In genomic region chr2:77173366-77173765, GRCm38 (mm10) we compare ENCODE assay signal across 22 mouse cellular contexts. TPM values are rescaled to one million over a fixed set of nuclear protein-coding genes. Genes with fewer than 3 reads are reported as not detected.
DNase-seq lines count a peak whose midpoint lies in the region; ATAC-seq lines count a peak whose summit lies in the region.
"Had no signal": no experiment of that assay in that cellular context is flagged by ENCODE, and none has a peak within 500 bp of the region (broad histone marks: within the 10 kb centered on the region; RNA-seq: fewer than 3 reads in every experiment).

No protein-coding gene starts in this region.

- no peaks in the 10 kb centered on the region for H3K36me3 ChIP-seq in embryonic facial prominence, embryonic 14.5 days (ENCODE audit: control insufficient read depth, insufficient read depth, low read length)
- no peaks in the 10 kb centered on the region for H3K36me3 ChIP-seq in embryonic facial prominence, embryonic 10.5 days (replicated peaks)
- H3K36me3 ChIP-seq in heart, embryonic 13.5 days = peaks cover 1% of the 10 kb centered on the region; the same call in 1 of the 2 replicates
- no peaks in the 10 kb centered on the region for H3K36me3 ChIP-seq in midbrain, embryonic 14.5 days (ENCODE audit: control insufficient read depth, insufficient read depth, low read length)
- H3K36me3 ChIP-seq in midbrain, embryonic 15.5 days (replicated peaks) = no peaks in the 10 kb centered on the region
- H3K36me3 ChIP-seq: embryonic facial prominence, embryonic 15.5 days; forebrain, embryonic 10.5 days; hindbrain, embryonic 12.5 days; limb, embryonic 15.5 days; neural tube, embryonic 13.5 days; stomach, embryonic 15.5 days had no signal

- peaks cover 18% of the 10 kb centered on the region for H3K4me1 ChIP-seq in embryonic facial prominence, embryonic 14.5 days (ENCODE audit: control insufficient read depth, insufficient read depth, low read length)
- peaks cover 44% of the 10 kb centered on the region for H3K4me1 ChIP-seq in embryonic facial prominence, embryonic 10.5 days
- peaks cover 83% of the 10 kb centered on the region for H3K4me1 ChIP-seq in heart, embryonic 13.5 days
- peaks cover 26% of the 10 kb centered on the region for H3K4me1 ChIP-seq in midbrain, embryonic 14.5 days (ENCODE audit: control insufficient read depth, insufficient read depth, low read length)
- H3K4me1 ChIP-seq in midbrain, embryonic 15.5 days = peaks cover 42% of the 10 kb centered on the region

- ATAC-seq in embryonic facial prominence, embryonic 14.5 days (ENCODE audit: low read depth) = no peak
- no peak for ATAC-seq in heart, embryonic 13.5 days (ENCODE audit: extremely low read depth, insufficient number of reproducible peaks, low FRiP score, low TSS enrichment)
- no peak for ATAC-seq in midbrain, embryonic 14.5 days (ENCODE audit: low FRiP score, low TSS enrichment)
- no peak for ATAC-seq in midbrain, embryonic 15.5 days (replicated peaks)
- ATAC-seq in granulocyte monocyte progenitor cell, adult 5-6 weeks (replicated peaks; ENCODE audit: poor library complexity, severe bottlenecking) = no peak
- ATAC-seq: intestine, embryonic 16.5 days had no signal

- no peak overlapping the region for H3K9ac ChIP-seq in embryonic facial prominence, embryonic 14.5 days (ENCODE audit: low read depth, low read length)
- peak overlapping the region; percentile 33; the same call in 1 of the 2 replicates for H3K9ac ChIP-seq in heart, embryonic 13.5 days
- H3K9ac ChIP-seq in midbrain, embryonic 14.5 days (replicated peaks; ENCODE audit: low read length) = no peak overlapping the region
- no peak overlapping the region for H3K9ac ChIP-seq in midbrain, embryonic 15.5 days
- H3K9ac ChIP-seq: embryonic facial prominence, embryonic 15.5 days; hindbrain, embryonic 12.5 days; limb, embryonic 15.5 days; lung, embryonic 14.5 days; neural tube, embryonic 13.5 days; stomach, embryonic 15.5 days had no signal

- 0 out of 2 replicates have a peak, but pooled peaks cover 3% of the 10 kb centered on the region for H3K27me3 ChIP-seq in embryonic facial prominence, embryonic 14.5 days (replicated peaks; ENCODE audit: control insufficient read depth, insufficient read depth, low read length)
- H3K27me3 ChIP-seq in embryonic facial prominence, embryonic 10.5 days (replicated peaks; ENCODE audit: low read depth, poor library complexity, severe bottlenecking) = no peaks in the 10 kb centered on the region
- H3K27me3 ChIP-seq in heart, embryonic 13.5 days (replicated peaks) = no peaks in the 10 kb centered on the region
- no peaks in the 10 kb centered on the region for H3K27me3 ChIP-seq in midbrain, embryonic 14.5 days (ENCODE audit: control insufficient read depth, insufficient read depth, low read length)
- H3K27me3 ChIP-seq in midbrain, embryonic 15.5 days (replicated peaks) = no peaks in the 10 kb centered on the region
- H3K27me3 ChIP-seq: CH12.LX; embryonic facial prominence, embryonic 15.5 days; limb, embryonic 15.5 days; neural tube, embryonic 13.5 days; stomach, embryonic 15.5 days had no signal

- no peaks in the 10 kb centered on the region for H3K9me3 ChIP-seq in embryonic facial prominence, embryonic 14.5 days (ENCODE audit: control insufficient read depth, low read length)
- no peaks in the 10 kb centered on the region for H3K9me3 ChIP-seq in embryonic facial prominence, embryonic 10.5 days
- H3K9me3 ChIP-seq in heart, embryonic 13.5 days = no peaks in the 10 kb centered on the region
- H3K9me3 ChIP-seq in midbrain, embryonic 14.5 days (ENCODE audit: control insufficient read depth, low read length) = no peaks in the 10 kb centered on the region
- no peaks in the 10 kb centered on the region for H3K9me3 ChIP-seq in midbrain, embryonic 15.5 days
- H3K9me3 ChIP-seq: embryonic facial prominence, embryonic 15.5 days; forebrain, embryonic 10.5 days; hindbrain, embryonic 12.5 days; limb, embryonic 15.5 days; neural tube, embryonic 13.5 days; stomach, embryonic 15.5 days had no signal

- peak; percentile 57 for DNase-seq in embryonic facial prominence, embryonic 14.5 days (ENCODE audit: low spot score)
- DNase-seq in embryonic facial prominence, embryonic 10.5 days (ENCODE audit: low spot score) = no peak
- no peak for DNase-seq in heart, postnatal 4 days
- DNase-seq in midbrain, embryonic 14.5 days = peak; percentile 69
- DNase-seq in mesoderm, embryonic 11.5 days (ENCODE audit: low read depth, low spot score) = peak; percentile 32
- DNase-seq: cerebellum, adult 11 months; gastrocnemius, postnatal 36 days; kidney, postnatal 10 days; layer of hippocampus, adult 9-11 months; lung, embryonic 14.5 days; thymus, adult 2 months had no signal

- no peak overlapping the region for H3K4me3 ChIP-seq in embryonic facial prominence, embryonic 14.5 days (ENCODE audit: low read depth, low read length)
- H3K4me3 ChIP-seq in embryonic facial prominence, embryonic 10.5 days = no peak overlapping the region
- no peak overlapping the region for H3K4me3 ChIP-seq in heart, embryonic 13.5 days
- H3K4me3 ChIP-seq in midbrain, embryonic 14.5 days (replicated peaks; ENCODE audit: low read depth, low read length) = no peak overlapping the region
- H3K4me3 ChIP-seq in midbrain, embryonic 15.5 days = no peak overlapping the region
- H3K4me3 ChIP-seq: embryonic facial prominence, embryonic 15.5 days; forebrain, embryonic 10.5 days; hindbrain, embryonic 12.5 days; limb, embryonic 15.5 days; neural tube, embryonic 13.5 days; stomach, embryonic 15.5 days had no signal

- WGBS in embryonic facial prominence, embryonic 14.5 days = 40% methylated on average over 6 of the region's 6 CpGs
- WGBS in embryonic facial prominence, embryonic 10.5 days = 72% methylated on average over 6 of the region's 6 CpGs
- 37% methylated on average over 6 of the region's 6 CpGs for WGBS in heart, embryonic 13.5 days
- WGBS in midbrain, embryonic 14.5 days = 48% methylated on average over 6 of the region's 6 CpGs
- 39% methylated on average over 6 of the region's 6 CpGs for whole genome bisulfite sequencing in midbrain, embryonic 15.5 days

- H3K27ac ChIP-seq in embryonic facial prominence, embryonic 14.5 days (replicated peaks; ENCODE audit: low read depth, low read length) = no peak overlapping the region
- no peak overlapping the region for H3K27ac ChIP-seq in embryonic facial prominence, embryonic 10.5 days (replicated peaks)
- H3K27ac ChIP-seq in heart, embryonic 13.5 days (replicated peaks) = peak overlapping the region; percentile 99
- H3K27ac ChIP-seq in midbrain, embryonic 14.5 days (replicated peaks; ENCODE audit: low read depth, low read length) = no peak overlapping the region
- no peak overlapping the region for H3K27ac ChIP-seq in midbrain, embryonic 15.5 days
- H3K27ac ChIP-seq: embryonic facial prominence, embryonic 15.5 days; forebrain, embryonic 10.5 days; hindbrain, embryonic 12.5 days; limb, embryonic 15.5 days; stomach, embryonic 15.5 days had no signal

- no peak overlapping the region for H3K4me2 ChIP-seq in embryonic facial prominence, embryonic 14.5 days (ENCODE audit: low read depth, low read length)
- H3K4me2 ChIP-seq in heart, embryonic 13.5 days = peak overlapping the region; percentile 28
- H3K4me2 ChIP-seq in midbrain, embryonic 14.5 days (ENCODE audit: low read length) = no peak overlapping the region
- no peak overlapping the region for H3K4me2 ChIP-seq in midbrain, embryonic 15.5 days
- H3K4me2 ChIP-seq: embryonic facial prominence, embryonic 15.5 days; hindbrain, embryonic 12.5 days; limb, embryonic 15.5 days; lung, embryonic 14.5 days; neural tube, embryonic 13.5 days; stomach, embryonic 15.5 days had no signal

RNA-seq across cellular contexts. Expression of gene Ccdc141, which starts 2.9 kb away (rescaled TPM):
- 26.4 and 31.2 TPM in 2 replicates for polyA plus RNA-seq in embryonic facial prominence, embryonic 14.5 days (2014; fragmentation: Nextera tagmentation; extraction: Ambion mirVana)
- 4.8 and 6.5 TPM in 2 replicates for polyA plus RNA-seq in embryonic facial prominence, embryonic 10.5 days (2016; fragmentation: Nextera tagmentation; extraction: Ambion mirVana)
- 156 and 170 TPM in 2 replicates for polyA plus RNA-seq in heart, embryonic 13.5 days (2015; fragmentation: Nextera tagmentation; extraction: Ambion mirVana)
- total RNA-seq in heart, postnatal 4 days (2021) = 100 to 1,000 TPM; 228 to 229 TPM
- polyA plus RNA-seq in midbrain, embryonic 14.5 days (2014; fragmentation: Nextera tagmentation; extraction: Ambion mirVana) = 4.9 and 6.9 TPM in 2 replicates
- 7.3 and 8.4 TPM in 2 replicates for polyA plus RNA-seq in midbrain, embryonic 15.5 days (2015; fragmentation: Nextera tagmentation; extraction: Ambion mirVana)
- total RNA-seq in granulocyte monocyte progenitor cell, adult 5-6 weeks (2014; fragmentation: Nextera tagmentation) = not detected in 2 replicates
- 0.86 TPM in 1 of 2 replicates, not detected in the other for total RNA-seq in granulocyte monocyte progenitor cell, adult 5-6 weeks (2017)
- total RNA-seq: CH12.LX had no signal

Comparison
In these comparisons a context has a peak if more than half of its experiments do, and no peak if none do; other contexts are left out.
1. DNase-seq: peak in embryonic facial prominence, embryonic 14.5 days (single experiment), midbrain, embryonic 14.5 days (single experiment) and mesoderm, embryonic 11.5 days (single experiment); none in embryonic facial prominence, embryonic 10.5 days (single experiment) and heart, postnatal 4 days (single experiment).